8 mouse cellular contexts compared by ENCODE assay signal in genomic region chr1:181017212-181017711, GRCm38 (mm10). TPM values are rescaled to one million over a fixed set of nuclear protein-coding genes. Genes with fewer than 3 reads are reported as not detected.
DNase-seq lines count a peak whose midpoint lies in the region; ATAC-seq and TF ChIP-seq lines count a peak whose summit lies in the region.

No protein-coding gene starts in this region.

- no peaks in the 10 kb centered on the region for H3K27me3 ChIP-seq in forebrain, postnatal 0 days (ENCODE audit: insufficient read depth, low read length)
- no peaks in the 10 kb centered on the region for H3K27me3 ChIP-seq in lung, embryonic 14.5 days (ENCODE audit: insufficient read depth, low read length)

- no peak for TF ChIP-seq CTCF in forebrain, postnatal 0 days (IDR thresholded peaks at IDR 0.05; ENCODE audit: low read depth)
- TF ChIP-seq CTCF in lung, embryonic 14.5 days (IDR thresholded peaks at IDR 0.05; ENCODE audit: low read depth) = no peak
- no peak for TF ChIP-seq CTCF in olfactory bulb, adult 2 months (IDR thresholded peaks at IDR 0.05; ENCODE audit: insufficient read depth, low read depth, low read length)

- no peaks in the 10 kb centered on the region for H3K4me1 ChIP-seq in forebrain, postnatal 0 days (ENCODE audit: insufficient read depth)
- 0 out of 2 replicates have a peak, but pooled peaks cover 4% of the 10 kb centered on the region for H3K4me1 ChIP-seq in lung, embryonic 14.5 days (ENCODE audit: insufficient read depth)
- H3K4me1 ChIP-seq in olfactory bulb, adult 2 months (ENCODE audit: control insufficient read depth, insufficient read depth, low read length) = peaks cover 14% of the 10 kb centered on the region

- peak; percentile 55 for DNase-seq in MEL-GATA-1-ER (ENCODE audit: extremely low read depth, low read depth)
- DNase-seq in cerebellum, adult 8-10 months = peak; percentile 82
- DNase-seq in forebrain, postnatal 0 days = peak; percentile 74
- DNase-seq in heart, postnatal 4 days = peak; percentile 83
- DNase-seq in layer of hippocampus, adult 8-10 months (ENCODE audit: low spot score in 2 of 2) = peak; percentile 57 to 65
- peak; percentile 74 for DNase-seq in lung, embryonic 14.5 days
- peak; percentile 78 to 83 for DNase-seq in thymus, adult 18-20 months

- H3K9ac ChIP-seq in forebrain, postnatal 0 days = peak overlapping the region; percentile 54
- H3K9ac ChIP-seq in lung, embryonic 14.5 days = peak overlapping the region; percentile 29; the same call in 1 of the 2 replicates

- H3K9me3 ChIP-seq in forebrain, postnatal 0 days (ENCODE audit: low read length) = no peaks in the 10 kb centered on the region
- no peaks in the 10 kb centered on the region for H3K9me3 ChIP-seq in lung, embryonic 14.5 days (ENCODE audit: low read depth, low read length)

- under 1% methylated on average over 22 of the region's 22 CpGs for WGBS in forebrain, postnatal 0 days
- under 1% methylated on average over 22 of the region's 22 CpGs for WGBS in lung, embryonic 14.5 days
- under 1% methylated on average over 22 of the region's 22 CpGs for WGBS in olfactory bulb, adult 2 months

- TF ChIP-seq POLR2A in olfactory bulb, adult 2 months (IDR thresholded peaks at IDR 0.05; ENCODE audit: insufficient read depth, low read depth, low read length) = peak; percentile 29; the same call in 1 of the 2 replicates

- H3K27ac ChIP-seq in forebrain, postnatal 0 days (ENCODE audit: low read depth, low read length) = peak overlapping the region; percentile 21
- H3K27ac ChIP-seq in lung, embryonic 14.5 days (ENCODE audit: low read depth) = no peak overlapping the region; the same call in 1 of the 2 replicates
- H3K27ac ChIP-seq in olfactory bulb, adult 2 months (ENCODE audit: insufficient read depth, low read depth, low read length) = peak overlapping the region; percentile 32

- ATAC-seq in forebrain, postnatal 0 days = peak; percentile 81
- peak; percentile 81 for ATAC-seq in lung, embryonic 14.5 days (ENCODE audit: insufficient read depth)

- H3K4me3 ChIP-seq in forebrain, postnatal 0 days (ENCODE audit: low read depth, low read length) = peak overlapping the region; percentile 52
- peak overlapping the region; percentile 41 for H3K4me3 ChIP-seq in lung, embryonic 14.5 days (ENCODE audit: low read depth, low read length)
- H3K4me3 ChIP-seq in olfactory bulb, adult 2 months (ENCODE audit: insufficient read depth, low read depth, low read length) = peak overlapping the region; percentile 56

- no peaks in the 10 kb centered on the region for H3K36me3 ChIP-seq in forebrain, postnatal 0 days (ENCODE audit: insufficient read depth)
- no peaks in the 10 kb centered on the region for H3K36me3 ChIP-seq in lung, embryonic 14.5 days (ENCODE audit: insufficient read depth)

- H3K4me2 ChIP-seq in forebrain, postnatal 0 days (ENCODE audit: low read depth) = peak overlapping the region; percentile 94
- peak overlapping the region; percentile 91 for H3K4me2 ChIP-seq in lung, embryonic 14.5 days

RNA-seq across cellular contexts. Expression of gene Ephx1, which starts 3.4 kb away (rescaled TPM):
- 10.2 and 13.9 TPM in 2 replicates for total RNA-seq in forebrain, postnatal 0 days (2014; rRNA removed)
- 10.4 and 10.5 TPM in 2 replicates for polyA plus RNA-seq in forebrain, postnatal 0 days (2015; fragmentation: Nextera tagmentation; extraction: Ambion mirVana)
- total RNA-seq in heart, postnatal 4 days (2021) = 10 to 100 TPM; 11.6 to 13.8 TPM
- 10 to 100 TPM; 31.7 to 53.2 (median 43.4) TPM for total RNA-seq in layer of hippocampus, adult 8-10 months (2022)
- 3.6 and 4.0 TPM in 2 replicates for polyA plus RNA-seq in lung, embryonic 14.5 days (2014; fragmentation: Nextera tagmentation; extraction: Ambion mirVana)
- polyA plus RNA-seq in olfactory bulb, adult 2 months (2012; ENCODE audit: insufficient read depth, insufficient read length, low replicate concordance, missing spikeins) = not detected in 2 replicates

RNA-seq across cellular contexts. Expression of gene 9130409I23Rik, which starts 33.8 kb away (rescaled TPM):
- total RNA-seq in forebrain, postnatal 0 days (2014; rRNA removed) = not detected in 2 replicates
- polyA plus RNA-seq in forebrain, postnatal 0 days (2015; fragmentation: Nextera tagmentation; extraction: Ambion mirVana) = 0.08 TPM in 1 of 2 replicates, not detected in the other
- not detected for total RNA-seq in heart, postnatal 4 days (2021)
- under 1 TPM in 1 of 4 experiments, not detected in 3; 0.16 TPM for total RNA-seq in layer of hippocampus, adult 8-10 months (2022)
- 0.09 TPM in 1 of 2 replicates, not detected in the other for polyA plus RNA-seq in lung, embryonic 14.5 days (2014; fragmentation: Nextera tagmentation; extraction: Ambion mirVana)
- not detected in 2 replicates for polyA plus RNA-seq in olfactory bulb, adult 2 months (2012; ENCODE audit: insufficient read depth, insufficient read length, low replicate concordance, missing spikeins)
